Mouse (Mus musculus): ENCODE results near the gene Fam160a1.

Fam160a1 gene

GRCm38 (mm10) chr3:85681136-85681535 lies 136.0 kb downstream of the Fam160a1 start:
- DNase-seq (ENCODE audit: low read depth, low spot score): no peak

DNA sequence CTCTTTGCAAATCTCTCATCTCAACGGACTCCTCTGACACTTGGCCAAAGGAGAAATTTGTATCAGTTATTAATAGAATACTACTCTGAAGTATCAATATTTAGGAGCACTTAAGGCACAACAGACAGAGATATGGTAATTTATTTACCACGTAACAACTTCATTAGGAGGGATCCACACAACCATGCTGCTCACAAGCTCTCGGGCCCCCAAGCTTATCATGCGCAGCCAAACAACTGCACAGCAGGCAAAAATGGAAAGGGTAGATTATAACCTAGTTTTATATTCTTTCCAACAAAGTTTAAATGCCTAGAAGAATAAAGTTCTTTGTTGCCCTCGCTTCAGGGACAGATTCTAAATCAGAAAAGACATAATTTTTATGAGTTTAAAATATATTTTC lies 137.1 kb downstream of the Fam160a1 start:
- DNase-seq (ENCODE audit: low read depth, low spot score): no peak

DNA sequence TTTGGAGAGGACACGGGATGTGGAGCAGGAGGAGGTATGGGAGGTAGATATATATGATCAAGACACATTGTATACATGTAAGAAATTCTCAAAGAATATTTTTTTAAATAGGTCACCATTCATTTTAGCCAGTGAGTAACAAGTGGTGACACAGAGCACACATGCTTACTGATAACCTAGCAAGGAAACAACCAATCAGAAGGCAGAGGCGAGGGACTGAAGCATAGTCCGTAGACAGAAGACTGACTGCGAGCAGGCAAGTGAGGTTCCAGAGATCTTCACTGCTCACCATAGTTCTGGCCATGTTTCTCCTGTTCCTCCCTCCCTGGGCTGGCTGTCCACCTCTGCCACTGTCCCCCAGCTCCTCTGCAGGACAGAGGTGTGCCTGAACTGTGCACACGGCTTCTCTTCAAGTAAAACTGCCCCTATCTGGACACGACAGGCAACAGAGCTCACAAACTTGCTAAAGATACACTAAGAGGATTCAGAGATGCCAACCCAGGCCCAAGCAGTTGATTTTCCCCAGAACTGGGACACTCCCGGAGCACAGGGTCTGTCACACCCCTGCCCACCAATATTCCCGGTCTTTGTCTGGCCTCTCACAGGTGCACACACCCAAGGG lies 137.7 kb downstream of the Fam160a1 start:
- no peak for DNase-seq (ENCODE audit: low read depth, low spot score)

DNA sequence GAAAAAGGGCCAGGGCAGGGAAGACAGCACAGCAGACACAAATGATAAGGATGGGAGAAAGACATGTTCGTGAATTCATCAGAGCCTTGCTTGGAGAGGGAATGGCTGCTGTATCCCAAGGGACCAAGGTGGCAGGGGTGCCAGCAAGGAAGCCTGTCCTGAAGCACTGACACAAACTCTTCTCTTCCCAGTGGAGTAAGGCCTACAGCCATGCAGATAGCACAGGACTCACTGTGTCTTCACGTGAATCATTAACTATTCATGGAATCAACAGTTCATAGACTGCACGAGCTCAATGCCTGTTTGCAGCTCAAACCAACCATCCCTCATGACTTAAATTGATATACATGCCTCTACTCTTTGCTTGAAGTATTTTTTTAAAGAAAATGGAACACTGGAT lies 139.1 kb downstream of the Fam160a1 start:
- no peak for DNase-seq (ENCODE audit: low read depth, low spot score)

DNA sequence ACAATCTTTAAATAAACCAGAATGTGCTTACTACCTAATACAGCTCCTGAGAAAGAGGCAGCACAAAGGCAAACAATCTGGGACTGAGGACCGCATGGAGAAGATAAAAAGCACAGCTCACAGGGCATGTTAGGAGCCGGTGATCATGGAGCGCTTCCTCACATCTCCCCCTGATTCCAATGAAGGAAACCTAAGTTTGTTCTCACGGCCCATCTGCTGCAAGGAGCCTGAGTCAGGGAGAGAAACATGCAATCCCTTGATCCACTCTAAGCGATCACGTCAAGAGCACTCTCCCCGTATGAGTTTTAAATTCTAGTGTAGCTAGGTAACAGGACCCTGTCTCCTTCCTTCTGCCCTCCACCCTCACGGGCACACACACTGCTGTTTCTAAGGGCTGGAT lies 140.0 kb downstream of the Fam160a1 start:
- no peak for DNase-seq (ENCODE audit: low read depth, low spot score)

DNA sequence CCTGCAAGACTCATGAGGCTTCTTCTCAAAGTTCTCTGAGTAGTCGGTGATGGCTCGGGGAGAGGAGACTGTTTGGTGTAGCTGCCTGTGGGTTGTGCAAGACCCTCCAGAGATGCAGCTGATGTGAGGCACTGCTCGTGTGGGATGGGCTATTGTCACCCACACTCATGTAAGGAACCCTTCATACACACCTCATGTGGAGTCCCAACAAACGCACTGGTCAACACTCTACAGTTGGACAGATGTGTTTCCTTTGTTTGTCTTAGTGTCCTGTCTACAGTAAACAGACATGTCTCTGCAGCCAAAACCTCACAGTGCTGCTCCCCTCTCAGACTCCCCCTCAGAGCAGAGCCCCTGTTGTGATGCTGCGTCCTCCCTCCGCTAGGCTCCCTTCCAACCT lies 147.2 kb downstream of the Fam160a1 start:
- DNase-seq (ENCODE audit: low read depth, low spot score): no peak

- no peak for DNase-seq (ENCODE audit: low read depth, low spot score)
Measured at GRCm38 (mm10) chr3:85667683-85668082, 149.4 kb downstream of the Fam160a1 start.

GRCm38 (mm10) chr3:85666736-85667135 lies 150.4 kb downstream of the Fam160a1 start:
- DNase-seq (ENCODE audit: low read depth, low spot score): no peak

- no peak for DNase-seq (ENCODE audit: low read depth, low spot score)
Measured at GRCm38 (mm10) chr3:85666166-85666565, 150.9 kb downstream of the Fam160a1 start.

GRCm38 (mm10) chr3:85664591-85665171 lies 152.4 kb downstream of the Fam160a1 start:
- no peak for DNase-seq (ENCODE audit: low read depth, low spot score)

- no peak for DNase-seq (ENCODE audit: low read depth, low spot score)
Measured at GRCm38 (mm10) chr3:85663826-85664225, 153.3 kb downstream of the Fam160a1 start.

DNA sequence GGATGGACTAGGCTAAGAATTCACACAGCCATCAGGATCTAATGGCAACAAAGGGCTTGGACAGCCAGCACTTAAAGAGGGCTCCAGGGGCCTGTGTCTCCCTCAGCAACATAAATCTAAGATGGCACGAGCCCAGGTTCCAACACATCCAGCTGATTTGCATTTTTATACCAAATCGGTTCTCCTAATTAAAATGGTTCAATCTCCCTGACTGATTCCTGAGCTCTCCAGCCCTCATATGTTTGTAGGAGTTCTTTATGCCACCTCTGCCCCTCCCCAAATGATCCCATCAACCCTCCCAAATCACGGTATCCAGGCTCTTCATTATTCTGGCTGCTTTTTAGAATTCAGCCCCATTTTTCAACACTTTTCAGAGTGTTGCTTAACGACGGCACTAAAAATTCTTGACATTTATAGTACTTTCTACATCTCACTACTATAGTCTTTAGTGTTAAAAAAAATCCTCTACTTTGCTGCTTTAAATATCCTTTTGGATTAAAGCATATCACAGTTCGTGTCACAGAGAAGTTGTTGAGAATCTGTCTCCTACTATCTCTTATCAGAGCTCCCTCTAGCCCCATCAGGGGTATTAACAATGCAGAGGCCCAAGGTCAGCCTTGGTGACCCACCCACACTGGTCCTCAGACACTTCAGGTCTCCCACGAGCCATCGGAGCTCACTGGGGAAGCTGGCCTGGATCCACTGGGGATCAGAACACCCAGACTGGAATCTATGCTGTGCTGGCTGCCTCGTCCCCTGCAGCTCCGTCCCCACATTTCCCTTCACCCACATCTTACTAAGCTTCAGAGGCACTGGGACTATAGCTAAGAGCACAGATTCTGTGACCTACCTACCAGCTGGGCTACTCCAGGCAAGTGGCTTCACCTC lies 154.9 kb downstream of the Fam160a1 start:
- no peak for DNase-seq (ENCODE audit: low read depth, low spot score)

GRCm38 (mm10) chr3:85659681-85660080 lies 157.4 kb downstream of the Fam160a1 start:
- DNase-seq (ENCODE audit: low read depth, low spot score): no peak

GRCm38 (mm10) chr3:85655538-85655937 lies 161.6 kb downstream of the Fam160a1 start:
- DNase-seq (ENCODE audit: low read depth, low spot score): no peak

GRCm38 (mm10) chr3:85652727-85653665 lies 164.1 kb downstream of the Fam160a1 start:
- no peak for DNase-seq (ENCODE audit: low read depth, low spot score)

- DNase-seq (ENCODE audit: low read depth, low spot score): no peak
Measured at GRCm38 (mm10) chr3:85649176-85649575, 167.9 kb downstream of the Fam160a1 start.

- no peak for DNase-seq (ENCODE audit: low read depth, low spot score)
Measured at GRCm38 (mm10) chr3:85645517-85646004, 171.5 kb downstream of the Fam160a1 start.

GRCm38 (mm10) chr3:85644814-85645213 lies 172.3 kb downstream of the Fam160a1 start:
- DNase-seq (ENCODE audit: low read depth, low spot score): no peak

GRCm38 (mm10) chr3:85641751-85642150 lies 175.3 kb downstream of the Fam160a1 start:
- no peak for DNase-seq (ENCODE audit: low read depth, low spot score)

DNA sequence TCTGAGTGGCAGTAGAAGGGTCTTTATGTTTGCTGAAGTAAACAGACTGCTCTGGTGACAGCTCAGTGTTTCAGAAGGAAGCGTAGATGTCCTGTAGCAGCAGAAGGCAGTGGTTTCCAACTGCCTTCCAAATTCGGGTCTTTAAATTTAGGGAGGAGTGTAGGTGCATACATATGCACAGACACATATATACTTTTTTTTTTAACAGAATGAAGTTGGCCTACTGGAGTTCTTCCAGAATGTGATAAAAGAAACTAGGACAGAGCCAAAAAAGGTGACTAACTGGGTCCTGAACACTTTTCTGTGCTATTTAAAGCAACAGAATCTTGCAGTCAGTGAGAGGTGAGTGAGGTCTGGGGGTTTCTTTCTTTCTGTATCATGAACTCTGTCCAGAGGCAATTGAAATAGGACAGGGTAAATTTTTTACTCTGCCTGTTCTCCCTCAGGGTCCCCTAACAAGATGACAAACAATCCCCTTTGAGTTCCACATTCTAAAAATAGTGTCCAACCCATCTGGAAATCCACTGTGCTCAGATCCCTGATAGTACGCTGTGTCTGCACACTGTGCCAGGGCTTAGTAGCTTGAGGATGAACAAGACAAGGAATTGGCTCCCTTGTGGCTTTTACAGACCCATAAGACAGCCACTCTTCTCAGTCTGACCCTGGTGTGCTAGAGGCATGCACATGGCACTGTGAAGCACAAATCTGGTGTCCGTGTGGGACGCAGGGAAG lies 180.2 kb downstream of the Fam160a1 start:
- no peak for DNase-seq (ENCODE audit: low read depth, low spot score)

GRCm38 (mm10) chr3:85635591-85635990 lies 181.5 kb downstream of the Fam160a1 start:
- no peak for DNase-seq (ENCODE audit: low read depth, low spot score)
